Mouse (Mus musculus) liver, adult 2 months (tissue): Measurements from ENCODE around the gene Tlr6. TPM values are rescaled to one million over a fixed set of nuclear protein-coding genes. Genes with fewer than 3 reads are reported as not detected.

Source experiments
- DNase-seq: peaks from one replicate; pipeline ENCODE4 v3.0.0-alpha.2; 2011; ENCODE audit warnings: low read depth, low spot score; ENCODE audit errors: extremely low read depth
- H3K27ac ChIP-seq: fragments of 200-500 bp; replicated peaks from 2 replicates; pipeline ENCODE4 v1.5.1; 2012; ENCODE audit warnings: low read depth, mild to moderate bottlenecking, control low read depth, inconsistent platforms, low read length; ENCODE audit not compliant: insufficient read depth
- H3K27me3 ChIP-seq: fragments of 200-500 bp; 2 replicates; pipeline ENCODE4 v1.6.1; 2012; ENCODE audit warnings: mild to moderate bottlenecking, moderate library complexity, low read length, inconsistent platforms; ENCODE audit not compliant: control insufficient read depth, insufficient read depth
- H3K36me3 ChIP-seq: fragments of 200-500 bp; 2 replicates; pipeline ENCODE4 v1.6.1; 2012; ENCODE audit warnings: low read length, inconsistent platforms; ENCODE audit not compliant: control insufficient read depth, insufficient read depth
- H3K4me1 ChIP-seq: fragments of 200-500 bp; 2 replicates; pipeline ENCODE4 v1.6.1; 2011; ENCODE audit warnings: low read length; ENCODE audit not compliant: control insufficient read depth, insufficient read depth
- H3K4me3 ChIP-seq: fragments of 200-500 bp; 2 replicates; pipeline ENCODE4 v1.5.1; 2011; ENCODE audit warnings: low read depth, mild to moderate bottlenecking, control low read depth, low read length, moderate library complexity; ENCODE audit not compliant: insufficient read depth
- H3K79me2 ChIP-seq: fragments of 200-500 bp; 2 replicates; pipeline ENCODE4 v1.6.1; 2012; ENCODE audit warnings: inconsistent platforms, mild to moderate bottlenecking, low read length, moderate library complexity; ENCODE audit not compliant: control insufficient read depth, insufficient read depth
- H3K9ac ChIP-seq: fragments of 200-500 bp; 2 replicates; pipeline ENCODE4 v1.6.1; 2012; ENCODE audit warnings: low read depth, mild to moderate bottlenecking, control low read depth, inconsistent platforms, low read length
- CTCF ChIP-seq: fragments of 200-500 bp; IDR thresholded peaks from 2 replicates; pipeline ENCODE4 v1.5.1; 2011; ENCODE audit warnings: low read depth, low read length, control low read depth
- POLR2A ChIP-seq: fragments of 200-500 bp; IDR thresholded peaks from 2 replicates; pipeline ENCODE4 v1.6.1; 2011; ENCODE audit warnings: low read length, control low read depth; ENCODE audit not compliant: insufficient read depth; ENCODE audit errors: extremely low read depth
- WGBS: fragments of 180-500 bp; shearing (Covaris S2); methylation state at CpG from one replicate; pipeline ENCODE4 v1.1.7; 2018; 5-methylcytosine and 5-hydroxymethylcytosine counted together
- polyA plus RNA-seq: library from polyadenylated mRNA; depleted of rRNA; stranded (reverse); fragments of >200 nt; gene quantifications from 2 replicates; pipeline ENCODE4 v1.2.3, GENCODE M21; 2012; rRNA removed
- total RNA-seq: library from RNA; depleted of rRNA; stranded (reverse); fragments of >200 nt; gene quantifications from 2 replicates; pipeline ENCODE4 v1.2.3, GENCODE M21; 2014; rRNA removed

Tlr6 gene
- total RNA-seq = 0.46 and 0.67 TPM in 2 replicates
- polyA plus RNA-seq = 0.15 and 0.18 TPM in 2 replicates

DNA sequence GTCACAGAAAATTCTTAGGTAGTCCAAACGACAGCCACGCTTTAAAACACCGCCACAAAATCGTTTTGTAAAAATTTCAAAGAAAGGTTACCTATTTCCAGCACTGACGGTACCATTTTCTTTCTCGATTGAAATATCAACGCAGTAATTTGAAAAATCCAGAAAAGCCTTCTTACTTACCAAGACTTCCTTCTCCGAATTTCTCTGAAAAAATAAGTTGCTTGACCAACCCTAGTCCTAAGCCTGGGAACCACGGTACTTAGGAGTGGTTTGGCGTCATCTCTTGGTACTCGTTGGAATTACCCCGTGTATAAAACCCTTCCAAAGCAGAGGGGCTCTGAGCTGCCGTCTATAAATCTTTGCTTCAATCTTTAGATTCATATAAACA lies at the start of gene Tlr6:
Gene Tlr6 (minus strand): TSS at position 255 of the 388 bp plus-strand sequence.
- Histone ChIP-seq H3K27me3 (no peaks in the 10 kb centered on the region), H3K27ac (no peak within 1 kb of the TSS; the same call in 1 of the 2 replicates), H3K36me3 (no peaks in the 10 kb centered on the region), H3K79me2 (no peaks in the 10 kb centered on the region), H3K4me1 (peaks cover 6% of the 10 kb centered on the region), H3K9ac (peak within 1 kb of the TSS; percentile 21; the same call in 1 of the 2 replicates), H3K4me3 (peak within 1 kb of the TSS; percentile 42; the same call in 1 of the 2 replicates)
- TF ChIP-seq CTCF = no peak
- TF ChIP-seq POLR2A = no peak
- peak; percentile 19 for DNase-seq
- WGBS = 73% methylated on average over 13 of the region's 13 CpGs

DNA sequence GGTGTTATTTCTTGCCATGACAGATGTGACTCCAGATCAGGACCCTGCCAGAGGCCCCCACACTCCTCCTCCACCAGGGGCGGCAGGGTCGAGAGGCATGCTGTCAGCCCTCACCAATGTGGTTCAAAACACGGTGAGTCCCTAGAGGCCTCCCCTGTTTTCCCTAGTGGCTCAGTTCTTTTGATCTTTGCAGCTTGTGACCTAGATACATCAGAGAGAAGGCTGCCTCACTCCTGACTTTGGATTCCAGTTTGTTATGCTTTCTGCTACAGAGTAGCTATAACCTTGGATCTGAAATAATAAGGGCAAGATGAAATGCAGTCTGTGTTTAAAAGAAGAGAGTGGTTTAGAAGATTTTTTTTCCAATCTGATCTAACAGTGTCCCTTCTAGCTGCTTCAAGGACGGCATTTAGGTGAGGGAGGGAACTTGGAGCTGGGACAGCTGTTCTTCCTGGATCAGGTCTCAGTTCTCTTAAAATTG lies 46.2 kb upstream of the Tlr6 start:
- 73% methylated on average over 4 of the region's 4 CpGs for WGBS

DNA sequence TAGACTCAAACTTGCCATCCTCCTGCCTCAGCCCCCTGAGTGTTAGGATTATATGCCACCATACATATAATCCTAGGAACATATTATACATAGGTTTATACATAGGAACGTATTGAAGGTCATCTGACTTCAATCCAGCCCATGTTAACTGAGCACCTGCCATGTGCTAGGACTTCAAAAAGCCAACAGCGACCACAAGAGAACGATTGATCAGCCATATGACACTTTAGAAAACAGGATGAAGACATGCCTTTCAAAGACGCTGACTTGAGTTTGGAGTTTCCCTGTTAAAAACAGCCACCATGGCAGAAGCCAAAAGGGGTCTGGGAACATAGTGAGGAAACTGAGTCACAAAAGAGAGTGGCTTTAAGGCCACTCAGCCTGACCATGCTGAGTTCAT lies 45.4 kb upstream of the Tlr6 start:
- Histone ChIP-seq H3K27me3 (no peaks in the 10 kb centered on the region), H3K9ac (no peak overlapping the region), H3K36me3 (peaks cover 33% of the 10 kb centered on the region), H3K27ac (no peak overlapping the region), H3K4me3 (no peak overlapping the region), H3K4me1 (no peaks in the 10 kb centered on the region), H3K79me2 (no peaks in the 10 kb centered on the region)
- TF ChIP-seq POLR2A = no peak
- no peak for TF ChIP-seq CTCF
- no peak for DNase-seq
- 94% methylated on average over 4 of the region's 4 CpGs for WGBS

More for the DNA sequence above, 46.2 kb upstream of the Tlr6 start:
- TF ChIP-seq CTCF = no peak
- no peak for TF ChIP-seq POLR2A
- no peaks in the 10 kb centered on the region for H3K4me1 ChIP-seq
- no peaks in the 10 kb centered on the region for H3K79me2 ChIP-seq
- H3K27ac ChIP-seq = no peak overlapping the region
- peaks cover 35% of the 10 kb centered on the region for H3K36me3 ChIP-seq
- no peaks in the 10 kb centered on the region for H3K27me3 ChIP-seq
- H3K4me3 ChIP-seq = no peak overlapping the region
- H3K9ac ChIP-seq = no peak overlapping the region
- no peak for DNase-seq

DNA sequence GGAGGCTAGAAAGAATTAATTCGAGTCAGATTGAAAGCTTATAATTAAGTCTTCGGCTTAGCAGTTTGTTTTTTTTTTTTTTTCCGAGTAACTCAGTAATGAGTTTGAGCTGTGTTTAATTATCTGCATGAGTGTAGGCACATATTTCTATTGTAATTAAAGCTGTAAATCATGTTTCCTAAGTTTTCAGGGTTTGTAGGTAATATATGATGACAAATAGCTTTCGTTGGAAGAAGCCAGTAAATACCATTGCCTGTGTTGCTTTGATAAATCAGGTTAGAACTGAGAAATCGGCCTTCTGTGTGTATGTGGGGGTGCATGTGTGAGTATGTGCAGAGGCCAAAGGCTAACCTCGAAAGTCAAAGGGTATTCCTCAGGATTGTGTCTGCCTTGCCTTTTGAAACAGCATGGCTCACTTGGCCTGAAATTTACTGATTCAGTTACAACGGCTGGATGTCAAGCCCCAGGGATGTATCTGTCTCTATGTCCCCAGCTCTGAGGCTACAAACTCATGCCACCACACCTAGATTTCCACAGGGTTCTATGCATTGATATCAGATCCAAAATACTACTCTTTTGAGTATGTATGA lies 44.1 kb upstream of the Tlr6 start:
- Histone ChIP-seq H3K27ac (no peak overlapping the region), H3K9ac (no peak overlapping the region), H3K36me3 (peaks cover 29% of the 10 kb centered on the region), H3K27me3 (no peaks in the 10 kb centered on the region), H3K4me3 (no peak overlapping the region), H3K79me2 (no peaks in the 10 kb centered on the region), H3K4me1 (no peaks in the 10 kb centered on the region)
- no peak for TF ChIP-seq POLR2A
- no peak for TF ChIP-seq CTCF
- no peak for DNase-seq
- 83% methylated on average over 7 of the region's 7 CpGs for WGBS

DNA sequence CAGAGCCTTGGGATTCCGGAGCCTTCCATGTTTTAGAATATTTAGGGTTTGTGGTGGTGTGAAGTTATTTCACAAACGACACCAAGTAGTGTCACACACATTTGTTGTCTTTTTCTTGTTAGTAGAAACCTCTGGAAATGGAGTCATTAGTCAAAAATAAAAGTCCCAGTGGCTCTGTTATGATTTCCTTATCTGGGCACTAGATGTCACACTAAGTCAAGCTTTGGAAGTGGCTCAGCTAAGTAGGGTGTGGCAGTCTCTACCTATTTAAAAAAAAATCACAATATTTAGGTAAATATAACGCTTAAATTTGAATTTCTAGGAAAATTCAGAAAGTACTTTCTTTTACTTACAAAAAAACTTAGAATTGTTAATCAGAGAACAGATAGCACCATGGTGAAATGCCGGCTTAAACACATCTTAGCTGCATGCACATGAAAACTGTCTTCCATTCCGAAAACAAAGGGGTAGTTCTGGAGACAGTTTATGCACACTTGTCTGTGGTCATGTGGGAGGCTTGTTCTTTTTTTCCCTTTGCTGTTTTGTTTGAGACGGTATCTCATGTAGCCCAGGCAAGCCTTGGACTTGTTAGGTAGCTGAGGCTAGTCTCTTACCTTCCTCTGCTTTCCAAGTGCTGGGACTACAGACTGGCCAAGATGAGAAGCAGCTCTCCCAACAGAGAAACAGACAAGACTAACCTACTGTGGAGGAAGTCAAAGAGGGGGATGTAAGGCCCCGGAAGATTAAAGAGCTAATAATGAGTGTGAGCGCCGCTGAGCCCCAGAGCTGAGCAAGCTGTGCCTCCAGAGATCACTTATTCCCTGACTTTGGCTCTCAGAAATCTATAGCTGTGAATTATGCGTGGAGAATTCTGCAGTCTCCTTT lies 43.3 kb upstream of the Tlr6 start:
- TF ChIP-seq CTCF = no peak
- WGBS = 80% methylated on average over 10 of the region's 10 CpGs

More for the DNA sequence above, 43.3 kb upstream of the Tlr6 start:
- Histone ChIP-seq H3K27me3 (no peaks in the 10 kb centered on the region), H3K27ac (no peak overlapping the region), H3K9ac (no peak overlapping the region), H3K4me1 (no peaks in the 10 kb centered on the region), H3K36me3 (peaks cover 27% of the 10 kb centered on the region), H3K4me3 (no peak overlapping the region), H3K79me2 (no peaks in the 10 kb centered on the region)
- peak; percentile 13 for DNase-seq
